Mouse (Mus musculus) small intestine, adult 2 months (tissue): Measurements from ENCODE around the gene Rsc1a1.

Experiments
- CTCF ChIP-seq: fragments of 200-500 bp; IDR thresholded peaks from 2 replicates; pipeline ENCODE4 v1.5.1; 2012; ENCODE audit warnings: low read depth, mild to moderate bottlenecking, control low read depth, inconsistent platforms, low read length, moderate library complexity, mixed read lengths; ENCODE audit not compliant: insufficient replicate concordance, insufficient read length; ENCODE audit errors: extremely low read depth
- POLR2A ChIP-seq: fragments of 200-500 bp; IDR thresholded peaks from 2 replicates; pipeline ENCODE4 v1.6.1; 2012; ENCODE audit warnings: low read depth, mild to moderate bottlenecking, control low read depth, inconsistent platforms, low read length, moderate library complexity

DNA sequence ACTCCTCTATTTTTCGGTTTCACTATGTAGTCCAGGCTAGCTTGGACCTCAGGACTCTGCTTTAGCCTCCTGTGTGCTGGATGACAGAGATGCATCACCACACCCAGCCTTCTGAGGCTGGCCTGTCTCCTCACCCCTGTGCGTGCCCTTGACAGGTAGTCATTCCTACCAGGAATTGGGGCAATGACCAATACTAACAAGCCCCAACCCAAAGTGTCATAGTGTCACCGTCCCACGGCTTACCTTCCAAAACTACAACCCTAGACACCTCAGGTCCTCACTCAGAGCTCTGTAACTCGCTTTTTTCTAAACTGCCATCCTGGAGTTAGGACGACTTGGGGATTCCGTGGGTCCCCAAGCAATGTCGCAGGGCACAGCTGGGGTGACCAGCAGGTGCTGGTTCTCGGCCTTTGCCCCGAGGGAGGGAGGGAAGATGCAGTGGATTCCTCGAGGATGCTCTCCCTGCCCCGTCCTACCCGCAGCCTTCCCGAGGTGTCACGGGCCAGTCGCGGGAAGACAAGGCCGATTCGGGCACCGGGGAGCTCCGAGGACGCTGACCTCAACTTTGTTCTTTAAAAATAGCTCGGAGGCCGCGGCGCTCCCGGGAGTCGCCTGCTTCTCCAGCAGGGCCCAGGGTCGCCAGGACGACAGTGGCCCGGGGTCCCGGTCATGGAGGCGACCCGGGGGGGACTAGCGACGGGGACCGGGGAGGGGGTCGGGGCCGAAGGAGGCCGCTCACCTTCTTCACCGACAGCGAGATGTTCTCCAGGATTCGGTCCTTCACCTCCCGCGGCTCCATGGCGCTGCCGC lies 22.1 kb downstream of the Rsc1a1 start:
- no peak for TF ChIP-seq CTCF
- TF ChIP-seq POLR2A: no peak
